Mouse (Mus musculus) kidney, adult 10 weeks (tissue): ENCODE data around the gene Arl11. TPM values are rescaled to one million over a fixed set of nuclear protein-coding genes. Genes with fewer than 3 reads are reported as not detected.

Experiments
- polyA plus RNA-seq: library from polyadenylated mRNA; stranded (reverse); fragments of 350-450 nt; fragmentation: Illumina TruSeq; extraction: RNeasy Lipid Tissue Mini Kit (QIAGEN cat#74804); gene quantifications from one replicate; pipeline ENCODE4 v1.2.3, GENCODE M21; 2014; ENCODE audit warnings: low read depth, low replicate concordance

The Arl11 gene
- 0.40 TPM for polyA plus RNA-seq

DNA sequence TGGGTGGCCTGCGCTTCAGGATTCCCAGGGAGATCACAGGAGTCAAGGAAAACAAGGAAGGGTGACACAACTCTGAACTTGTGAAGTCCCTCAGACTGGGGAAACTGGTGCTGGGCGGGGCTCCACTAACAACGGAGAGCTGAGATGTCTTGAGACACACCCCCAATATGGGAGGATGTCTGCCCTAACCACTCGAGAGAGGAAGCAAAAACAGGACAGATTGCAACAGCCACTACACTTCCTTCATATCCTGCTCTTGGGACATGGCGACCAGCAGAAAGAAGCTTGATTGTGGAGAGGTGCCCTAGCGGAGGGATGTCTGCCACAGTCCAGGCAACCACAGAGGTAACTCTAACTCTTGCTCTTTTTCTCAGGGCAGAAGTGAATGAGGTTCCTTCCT is at the start of gene Arl11:
TSS of gene Arl11 (plus strand) at position 161 of the 400 bp plus-strand sequence.

DNA sequence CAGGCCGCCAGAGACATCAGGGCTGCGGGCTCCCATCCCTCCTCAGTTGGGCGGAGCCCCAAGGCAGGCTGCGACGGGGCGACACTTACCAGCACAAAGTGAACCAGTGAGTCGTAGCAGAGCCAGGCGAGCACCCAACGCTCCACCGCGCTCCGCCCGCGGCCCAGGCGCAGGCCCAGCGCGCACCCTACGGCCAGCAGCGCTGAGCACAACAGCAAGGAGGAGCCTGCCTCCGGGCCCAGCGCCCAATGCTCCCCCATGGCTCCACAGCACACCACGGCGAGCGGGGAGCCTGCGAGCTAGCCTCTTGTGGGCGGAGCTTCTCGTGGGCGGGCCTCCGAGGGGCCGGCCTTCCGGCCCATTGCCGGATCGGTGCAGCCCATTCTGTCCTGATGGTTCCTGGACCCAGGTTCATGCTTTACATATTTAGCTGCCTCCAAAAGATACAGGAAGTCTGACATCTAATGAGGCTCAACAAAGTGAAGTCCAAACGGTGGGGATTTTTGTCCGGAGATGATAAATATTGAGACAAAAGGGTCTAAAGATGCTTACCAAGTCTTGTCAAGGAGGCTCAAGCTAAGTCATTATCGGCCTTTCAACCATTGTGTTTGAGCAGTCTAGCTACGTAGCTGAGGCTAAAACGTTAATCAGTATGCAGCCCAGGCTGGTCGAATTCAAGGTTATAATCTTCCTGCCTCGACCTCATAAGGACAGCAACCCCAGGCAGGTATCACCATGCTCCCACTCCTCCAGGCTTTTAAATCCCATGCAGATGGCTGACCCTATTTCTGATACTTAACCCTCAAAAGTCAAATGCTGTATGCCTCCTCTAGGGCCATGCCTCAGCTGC is 50.8 kb downstream of the Arl11 start, which contains the start of gene Ebpl:
TSS of gene Ebpl (minus strand) at position 309 of the 850 bp plus-strand sequence.

Other genes starting within 250 kb of the Arl11 start
- gene Sacs, start 171.3 kb upstream of the Arl11 start, polyA plus RNA-seq, result 2.1 TPM
- gene Sgcg, start 51.3 kb upstream of the Arl11 start, polyA plus RNA-seq, result not detected
- gene Ebpl, start 50.7 kb downstream of the Arl11 start, polyA plus RNA-seq, result 2.3 TPM
- gene Kpna3, start 130.1 kb downstream of the Arl11 start, polyA plus RNA-seq, result 79.0 TPM
- gene Spryd7, start 247.1 kb downstream of the Arl11 start, polyA plus RNA-seq, result 76.9 TPM